Mouse (Mus musculus): ENCODE measurements around the gene Epor.

Epor gene

GRCm38 (mm10) chr9:21937711-21938175, 25.6 kb downstream of the Epor start:
- peak in 1 of 2 experiments; percentile 51 for DNase-seq (ENCODE audit: low spot score in 2 of 2)

- peak; percentile 96 to 98 for DNase-seq (ENCODE audit: low spot score in 2 of 2)
These were observed 26.4 kb downstream of the Epor start, which contains the start of gene Plppr2 for GRCm38 (mm10) chr9:21936692-21937570. Plppr2 (plus strand) TSS chr9:21937033.

GRCm38 (mm10) chr9:21935466-21936131, 27.7 kb downstream of the Epor start:
- no peak for DNase-seq (ENCODE audit: low spot score in 2 of 2)

GRCm38 (mm10) chr9:21934021-21934420, 29.3 kb downstream of the Epor start:
- no peak for DNase-seq (ENCODE audit: low spot score in 2 of 2)

- DNase-seq (ENCODE audit: low spot score in 2 of 2) = no peak
These were observed 30.7 kb downstream of the Epor start for GRCm38 (mm10) chr9:21932445-21933137.

GRCm38 (mm10) chr9:21932006-21932405, 31.3 kb downstream of the Epor start:
- DNase-seq (ENCODE audit: low spot score in 2 of 2) = no peak

- DNase-seq (ENCODE audit: low spot score in 2 of 2) = no peak
These were observed 34.1 kb downstream of the Epor start for GRCm38 (mm10) chr9:21929208-21929607.

- peak; percentile 83 to 93 for DNase-seq (ENCODE audit: low spot score in 2 of 2)
These were observed 36.0 kb downstream of the Epor start, which contains the start of the genes Ccdc159 and Tmem205 for GRCm38 (mm10) chr9:21927208-21927753. Ccdc159 (plus strand) TSS chr9:21927471. Tmem205 (minus strand) TSS chr9:21927556.

GRCm38 (mm10) chr9:21926784-21927183, 36.5 kb downstream of the Epor start:
- no peak for DNase-seq (ENCODE audit: low spot score in 2 of 2)

- no peak for DNase-seq (ENCODE audit: low spot score in 2 of 2)
These were observed 37.2 kb downstream of the Epor start for GRCm38 (mm10) chr9:21926155-21926554.

- no peak for DNase-seq (ENCODE audit: low spot score in 2 of 2)
These were observed 37.8 kb downstream of the Epor start for GRCm38 (mm10) chr9:21925506-21925905.

GRCm38 (mm10) chr9:21925034-21925433, 38.3 kb downstream of the Epor start:
- no peak for DNase-seq (ENCODE audit: low spot score in 2 of 2)

GRCm38 (mm10) chr9:21924099-21924493, 39.2 kb downstream of the Epor start:
- no peak for DNase-seq (ENCODE audit: low spot score in 2 of 2)

GRCm38 (mm10) chr9:21923490-21924098, 39.7 kb downstream of the Epor start:
- DNase-seq (ENCODE audit: low spot score in 2 of 2) = no peak

GRCm38 (mm10) chr9:21923036-21923435, 40.3 kb downstream of the Epor start:
- no peak for DNase-seq (ENCODE audit: low spot score in 2 of 2)

- DNase-seq (ENCODE audit: low spot score in 2 of 2) = no peak
These were observed 44.5 kb downstream of the Epor start for GRCm38 (mm10) chr9:21918692-21919384.

- DNase-seq (ENCODE audit: low spot score in 2 of 2) = peak; percentile 80 to 82
These were observed 45.2 kb downstream of the Epor start, which contains the start of gene Rab3d for GRCm38 (mm10) chr9:21918035-21918592. Rab3d (minus strand) TSS chr9:21918192.

- DNase-seq (ENCODE audit: low spot score in 2 of 2) = peak; percentile 68 to 71
These were observed 45.7 kb downstream of the Epor start for GRCm38 (mm10) chr9:21917493-21918034.

- no peak for DNase-seq (ENCODE audit: low spot score in 2 of 2)
These were observed 46.3 kb downstream of the Epor start for GRCm38 (mm10) chr9:21916851-21917492.

Data from frontal cortex, postnatal 14 days (tissue).